In genomic region chr16:10713441-10714239, GRCm38 (mm10) we compare ENCODE assay signal across 10 mouse cellular contexts.
DNase-seq lines count a peak whose midpoint lies in the region; ATAC-seq and TF ChIP-seq lines count a peak whose summit lies in the region.
"Had no signal": no experiment of that assay in that cellular context is flagged by ENCODE, and none has a peak within 500 bp of the region (broad histone marks: within the 10 kb centered on the region; RNA-seq: fewer than 3 reads in every experiment).

No protein-coding gene starts in this region.

- no peak for TF ChIP-seq EP300 in lung, postnatal 0 days (IDR thresholded peaks at IDR 0.05)

- intact Hi-C loops in left cerebral cortex, postnatal 10 days (cut with DNase I) = no loop called here

- H3K4me2 ChIP-seq in lung, postnatal 0 days (replicated peaks; ENCODE audit: low read depth, low read length) = no peak overlapping the region
- no peak overlapping the region for H3K4me2 ChIP-seq in hindbrain, embryonic 14.5 days (replicated peaks)
- no peak overlapping the region for H3K4me2 ChIP-seq in neural tube, embryonic 15.5 days
- no peak overlapping the region for H3K4me2 ChIP-seq in intestine, embryonic 15.5 days (replicated peaks)

- no peaks in the 10 kb centered on the region for H3K36me3 ChIP-seq in lung, postnatal 0 days (ENCODE audit: insufficient read depth, low read length)
- no peaks in the 10 kb centered on the region for H3K36me3 ChIP-seq in hindbrain, embryonic 14.5 days (replicated peaks; ENCODE audit: control insufficient read depth, insufficient read depth)
- H3K36me3 ChIP-seq in neural tube, embryonic 15.5 days = no peaks in the 10 kb centered on the region
- H3K36me3 ChIP-seq in intestine, embryonic 15.5 days = no peaks in the 10 kb centered on the region

- peak; percentile 46 for DNase-seq in lung, postnatal 10 days
- no peak for DNase-seq in lung, postnatal 0 days (ENCODE audit: low spot score)
- peak; percentile 76 for DNase-seq in cerebellum, adult 11-12 months
- DNase-seq in hindbrain, embryonic 14.5 days (ENCODE audit: low spot score) = no peak
- no peak for DNase-seq in left cerebral cortex, postnatal 10 days (ENCODE audit: extremely low spot score in 1 of 2, low spot score in 2 of 2)
- no peak for DNase-seq in right cerebral cortex, adult 18-20 months

- H3K27ac ChIP-seq in lung, postnatal 0 days (ENCODE audit: low read length) = no peak overlapping the region
- 0 out of 2 replicates have a peak overlapping the region, but pooled peaks have one; percentile 5 for H3K27ac ChIP-seq in hindbrain, embryonic 14.5 days
- 0 out of 2 replicates have a peak overlapping the region, but pooled peaks have one; percentile 41 for H3K27ac ChIP-seq in neural tube, embryonic 15.5 days (replicated peaks)
- no peak overlapping the region for H3K27ac ChIP-seq in intestine, embryonic 15.5 days

- H3K27me3 ChIP-seq in lung, postnatal 0 days (replicated peaks; ENCODE audit: insufficient read depth, low read length) = no peaks in the 10 kb centered on the region
- H3K27me3 ChIP-seq in hindbrain, embryonic 14.5 days (ENCODE audit: control insufficient read depth, insufficient read depth, low read length) = no peaks in the 10 kb centered on the region
- H3K27me3 ChIP-seq in neural tube, embryonic 15.5 days (replicated peaks) = no peaks in the 10 kb centered on the region
- no peaks in the 10 kb centered on the region for H3K27me3 ChIP-seq in intestine, embryonic 15.5 days (replicated peaks)
- H3K27me3 ChIP-seq: megakaryocyte, embryonic 14.5 days; Patski had no signal

- no peak for TF ChIP-seq CTCF in lung, postnatal 0 days (IDR thresholded peaks at IDR 0.05)

- H3K4me3 ChIP-seq in lung, postnatal 0 days (ENCODE audit: low read depth, low read length) = no peak overlapping the region
- no peak overlapping the region for H3K4me3 ChIP-seq in hindbrain, embryonic 14.5 days (replicated peaks; ENCODE audit: low read length)
- H3K4me3 ChIP-seq in neural tube, embryonic 15.5 days (replicated peaks) = no peak overlapping the region
- no peak overlapping the region for H3K4me3 ChIP-seq in intestine, embryonic 15.5 days (replicated peaks)
- H3K4me3 ChIP-seq: megakaryocyte, embryonic 14.5 days had no signal

- no peaks in the 10 kb centered on the region for H3K4me1 ChIP-seq in lung, postnatal 0 days (ENCODE audit: insufficient read depth, low read depth, low read length)
- H3K4me1 ChIP-seq in hindbrain, embryonic 14.5 days (replicated peaks; ENCODE audit: control insufficient read depth, insufficient read depth, low read length) = no peaks in the 10 kb centered on the region; the same call in 1 of the 2 replicates
- H3K4me1 ChIP-seq in neural tube, embryonic 15.5 days = peaks cover 10% of the 10 kb centered on the region; the same call in 1 of the 2 replicates
- H3K4me1 ChIP-seq in intestine, embryonic 15.5 days (replicated peaks) = 0 out of 2 replicates have a peak, but pooled peaks cover 8% of the 10 kb centered on the region

- ATAC-seq in lung, postnatal 0 days = no peak
- ATAC-seq in hindbrain, embryonic 14.5 days (ENCODE audit: low FRiP score) = no peak
- ATAC-seq in neural tube, embryonic 15.5 days (ENCODE audit: low FRiP score) = no peak
- ATAC-seq in intestine, embryonic 15.5 days = no peak; the same call in 1 of the 2 replicates
- ATAC-seq: Patski had no signal

- H3K9ac ChIP-seq in lung, postnatal 0 days (replicated peaks; ENCODE audit: low read depth) = no peak overlapping the region
- no peak overlapping the region for H3K9ac ChIP-seq in hindbrain, embryonic 14.5 days
- H3K9ac ChIP-seq in neural tube, embryonic 15.5 days (replicated peaks) = no peak overlapping the region
- no peak overlapping the region for H3K9ac ChIP-seq in intestine, embryonic 15.5 days

- no peaks in the 10 kb centered on the region for H3K9me3 ChIP-seq in lung, postnatal 0 days (ENCODE audit: low read length)
- H3K9me3 ChIP-seq in hindbrain, embryonic 14.5 days (ENCODE audit: control insufficient read depth, low read length) = no peaks in the 10 kb centered on the region
- H3K9me3 ChIP-seq in neural tube, embryonic 15.5 days (replicated peaks) = no peaks in the 10 kb centered on the region
- H3K9me3 ChIP-seq in intestine, embryonic 15.5 days = no peaks in the 10 kb centered on the region
- H3K9me3 ChIP-seq: megakaryocyte, embryonic 14.5 days had no signal

- WGBS in lung, postnatal 0 days = 55% methylated on average over 7 of the region's 7 CpGs
- 56% methylated on average over 7 of the region's 7 CpGs for WGBS in hindbrain, embryonic 14.5 days
- 52% methylated on average over 7 of the region's 7 CpGs for WGBS in neural tube, embryonic 15.5 days
- WGBS in intestine, embryonic 15.5 days = 54% methylated on average over 7 of the region's 7 CpGs

Comparison
In these comparisons a context has a peak if more than half of its experiments do, and no peak if none do; other contexts are left out.
1. DNase-seq: peak in lung, postnatal 10 days (single experiment) and cerebellum, adult 11-12 months (single experiment); none in lung, postnatal 0 days (single experiment), hindbrain, embryonic 14.5 days (single experiment), left cerebral cortex, postnatal 10 days (0 of 2) and right cerebral cortex, adult 18-20 months (single experiment).
2. H3K27ac ChIP-seq: peak in hindbrain, embryonic 14.5 days (single experiment) and neural tube, embryonic 15.5 days (single experiment); none in lung, postnatal 0 days (single experiment) and intestine, embryonic 15.5 days (single experiment).